Mouse (Mus musculus) midbrain, embryonic 12.5 days (tissue): Measurements from ENCODE around the gene Fadd. TPM values are rescaled to one million over a fixed set of nuclear protein-coding genes. Genes with fewer than 3 reads are reported as not detected.

Source experiments
- ATAC-seq: fragments of 200-750 bp; cut with Nextera tagmentation; 2 replicates; pipeline ENCODE4 v1.8.0; 2017; ENCODE audit warnings: low read depth, moderate TSS enrichment, moderate library complexity; ENCODE audit not compliant: low FRiP score
- H3K27ac ChIP-seq: fragments of 300-500 bp; sonication (generic); replicated peaks from 2 replicates; pipeline ENCODE4 v1.5.1; 2016; ENCODE audit warnings: mild to moderate bottlenecking
- H3K27me3 ChIP-seq: fragments of 300-500 bp; sonication (generic); 2 replicates; pipeline ENCODE4 v1.6.1; 2016; ENCODE audit warnings: mild to moderate bottlenecking
- H3K36me3 ChIP-seq: fragments of 300-500 bp; sonication (generic); 2 replicates; pipeline ENCODE4 v1.6.1; 2016
- H3K4me1 ChIP-seq: fragments of 300-500 bp; sonication (generic); 2 replicates; pipeline ENCODE4 v1.6.1; 2016
- H3K4me2 ChIP-seq: fragments of 300-500 bp; sonication (generic); replicated peaks from 2 replicates; pipeline ENCODE4 v1.6.1; 2016; ENCODE audit warnings: mild to moderate bottlenecking, moderate library complexity
- H3K4me3 ChIP-seq: fragments of 300-500 bp; sonication (generic); 2 replicates; pipeline ENCODE4 v1.5.1; 2016; ENCODE audit warnings: mild to moderate bottlenecking
- H3K9ac ChIP-seq: fragments of 300-500 bp; sonication (generic); replicated peaks from 2 replicates; pipeline ENCODE4 v1.6.1; 2016; ENCODE audit warnings: mild to moderate bottlenecking, moderate library complexity
- H3K9me3 ChIP-seq: fragments of 300-500 bp; sonication (generic); 2 replicates; pipeline ENCODE4 v1.6.1; 2016; ENCODE audit warnings: mild to moderate bottlenecking
- WGBS: fragments of 180-500 bp; shearing (Covaris S2); methylation state at CpG from one replicate; pipeline ENCODE4 v1.1.7; 2016; 5-methylcytosine and 5-hydroxymethylcytosine counted together
- polyA plus RNA-seq: library from polyadenylated mRNA; unstranded; fragments of >200 nt; fragmentation: Nextera tagmentation; extraction: Ambion mirVana; gene quantifications from 2 replicates; pipeline ENCODE4 v1.2.1, GENCODE M21; 2016

The Fadd gene
- polyA plus RNA-seq, 1 experiment from 2014 or later, result 7.9 TPM

- H3K36me3 ChIP-seq, result peaks cover 14% of the 10 kb centered on the region; the same call in 1 of the 2 replicates
- no peak overlapping the region for H3K27ac ChIP-seq
- no peaks in the 10 kb centered on the region for H3K27me3 ChIP-seq
- no peak overlapping the region for H3K4me3 ChIP-seq
- H3K9ac ChIP-seq, result no peak overlapping the region
- no peak overlapping the region for H3K4me2 ChIP-seq
- WGBS, result 87% methylated on average over 7 of the region's 7 CpGs
- no peaks in the 10 kb centered on the region for H3K4me1 ChIP-seq
- no peak for ATAC-seq
- H3K9me3 ChIP-seq, result no peaks in the 10 kb centered on the region
Observed at GRCm38 (mm10) chr7:144609568-144609967, 27.3 kb upstream of the Fadd start.

GRCm38 (mm10) chr7:144607862-144608261, 25.6 kb upstream of the Fadd start:
- no peak overlapping the region for H3K4me3 ChIP-seq
- H3K9ac ChIP-seq, result no peak overlapping the region
- WGBS, result 90% methylated on average over 15 of the region's 15 CpGs
- H3K9me3 ChIP-seq, result no peaks in the 10 kb centered on the region
- no peak overlapping the region for H3K4me2 ChIP-seq
- H3K27me3 ChIP-seq, result no peaks in the 10 kb centered on the region
- no peak for ATAC-seq
- H3K27ac ChIP-seq, result no peak overlapping the region
- peaks cover 20% of the 10 kb centered on the region; the same call in 1 of the 2 replicates for H3K36me3 ChIP-seq
- H3K4me1 ChIP-seq, result no peaks in the 10 kb centered on the region

GRCm38 (mm10) chr7:144604735-144605134, 22.5 kb upstream of the Fadd start:
- 87% methylated on average over 4 of the region's 4 CpGs for WGBS
- Histone ChIP-seq H3K4me3 (no peak overlapping the region), H3K9ac (no peak overlapping the region), H3K36me3 (peaks cover 26% of the 10 kb centered on the region; the same call in 1 of the 2 replicates), H3K4me2 (no peak overlapping the region), H3K27me3 (no peaks in the 10 kb centered on the region), H3K9me3 (no peaks in the 10 kb centered on the region), H3K4me1 (peaks cover 9% of the 10 kb centered on the region), H3K27ac (no peak overlapping the region)
- no peak for ATAC-seq

GRCm38 (mm10) chr7:144604291-144604690, 22.0 kb upstream of the Fadd start:
- WGBS, result 95% methylated on average over 2 of the region's 2 CpGs
- no peaks in the 10 kb centered on the region for H3K27me3 ChIP-seq
- no peak overlapping the region for H3K4me2 ChIP-seq
- peaks cover 9% of the 10 kb centered on the region for H3K4me1 ChIP-seq
- no peak overlapping the region for H3K27ac ChIP-seq
- H3K9ac ChIP-seq, result no peak overlapping the region
- H3K9me3 ChIP-seq, result no peaks in the 10 kb centered on the region
- no peak overlapping the region for H3K4me3 ChIP-seq
- ATAC-seq, result no peak
- H3K36me3 ChIP-seq, result peaks cover 26% of the 10 kb centered on the region; the same call in 1 of the 2 replicates

GRCm38 (mm10) chr7:144600333-144600900, 18.2 kb upstream of the Fadd start:
- no peaks in the 10 kb centered on the region for H3K27me3 ChIP-seq
- H3K9me3 ChIP-seq, result no peaks in the 10 kb centered on the region
- no peak overlapping the region for H3K4me3 ChIP-seq
- ATAC-seq, result no peak
- WGBS, result 30% methylated on average over 6 of the region's 6 CpGs
- 0 out of 2 replicates have a peak, but pooled peaks cover 16% of the 10 kb centered on the region for H3K36me3 ChIP-seq
- H3K4me1 ChIP-seq, result peaks cover 9% of the 10 kb centered on the region
- H3K9ac ChIP-seq, result no peak overlapping the region
- H3K27ac ChIP-seq, result no peak overlapping the region
- no peak overlapping the region for H3K4me2 ChIP-seq

- H3K9me3 ChIP-seq, result no peaks in the 10 kb centered on the region
- peaks cover 2% of the 10 kb centered on the region for H3K27me3 ChIP-seq
- H3K36me3 ChIP-seq, result peaks cover 10% of the 10 kb centered on the region; the same call in 1 of the 2 replicates
- no peak overlapping the region for H3K9ac ChIP-seq
- no peak for ATAC-seq
- no peak overlapping the region for H3K4me3 ChIP-seq
- WGBS, result 91% methylated on average over 3 of the region's 3 CpGs
- 0 out of 2 replicates have a peak overlapping the region, but pooled peaks have one; percentile 17 for H3K27ac ChIP-seq
- 0 out of 2 replicates have a peak, but pooled peaks cover 2% of the 10 kb centered on the region for H3K4me1 ChIP-seq
- H3K4me2 ChIP-seq, result no peak overlapping the region
Observed at GRCm38 (mm10) chr7:144589508-144589907, 7.2 kb upstream of the Fadd start.

- Histone ChIP-seq H3K36me3 (peaks cover 5% of the 10 kb centered on the region; the same call in 1 of the 2 replicates), H3K27me3 (peaks cover 4% of the 10 kb centered on the region), H3K4me3 (no peak overlapping the region), H3K4me1 (peaks cover 14% of the 10 kb centered on the region), H3K9me3 (no peaks in the 10 kb centered on the region), H3K9ac (no peak overlapping the region), H3K27ac (no peak overlapping the region), H3K4me2 (no peak overlapping the region)
- WGBS, result 49% methylated on average over 2 of the region's 2 CpGs
- ATAC-seq, result no peak
Observed at GRCm38 (mm10) chr7:144587291-144587690, 5.0 kb upstream of the Fadd start.

GRCm38 (mm10) chr7:144585648-144586047, 3.4 kb upstream of the Fadd start:
- Histone ChIP-seq H3K4me1 (peaks cover 23% of the 10 kb centered on the region), H3K4me2 (no peak overlapping the region), H3K27me3 (peaks cover 4% of the 10 kb centered on the region), H3K27ac (no peak overlapping the region), H3K36me3 (peaks cover under 1% of the 10 kb centered on the region; the same call in 1 of the 2 replicates), H3K4me3 (no peak overlapping the region), H3K9me3 (no peaks in the 10 kb centered on the region), H3K9ac (no peak overlapping the region)
- WGBS, result 14% methylated on average over 6 of the region's 6 CpGs
- ATAC-seq, result no peak

- Histone ChIP-seq H3K27ac (no peak overlapping the region), H3K36me3 (peaks cover 21% of the 10 kb centered on the region), H3K4me1 (peaks cover 24% of the 10 kb centered on the region), H3K27me3 (peaks cover 4% of the 10 kb centered on the region), H3K4me2 (0 out of 2 replicates have a peak overlapping the region, but pooled peaks have one; percentile 85), H3K4me3 (no peak overlapping the region), H3K9ac (no peak overlapping the region), H3K9me3 (no peaks in the 10 kb centered on the region)
- no peak for ATAC-seq
- WGBS, result 5% methylated on average over 4 of the region's 4 CpGs
Observed at GRCm38 (mm10) chr7:144583619-144584018, 1.4 kb upstream of the Fadd start.

GRCm38 (mm10) chr7:144581559-144582283, 542 bp downstream of the Fadd start:
- peak overlapping the region; percentile 85 for H3K4me2 ChIP-seq
- H3K9me3 ChIP-seq, result no peaks in the 10 kb centered on the region
- H3K4me1 ChIP-seq, result peaks cover 22% of the 10 kb centered on the region
- peaks cover 4% of the 10 kb centered on the region for H3K27me3 ChIP-seq
- H3K4me3 ChIP-seq, result peak overlapping the region; percentile 81
- WGBS, result 2% methylated on average over 41 of the region's 43 CpGs
- peak; percentile 85 for ATAC-seq
- H3K27ac ChIP-seq, result peak overlapping the region; percentile 85
- peak overlapping the region; percentile 84 for H3K9ac ChIP-seq
- H3K36me3 ChIP-seq, result peaks cover 26% of the 10 kb centered on the region

- H3K9ac ChIP-seq, result no peak overlapping the region
- peaks cover 26% of the 10 kb centered on the region for H3K36me3 ChIP-seq
- H3K4me2 ChIP-seq, result no peak overlapping the region
- H3K27ac ChIP-seq, result no peak overlapping the region
- no peaks in the 10 kb centered on the region for H3K9me3 ChIP-seq
- H3K4me3 ChIP-seq, result no peak overlapping the region
- 89% methylated on average over 5 of the region's 5 CpGs for WGBS
- H3K4me1 ChIP-seq, result peaks cover 15% of the 10 kb centered on the region
- no peaks in the 10 kb centered on the region for H3K27me3 ChIP-seq
- ATAC-seq, result no peak
Observed at GRCm38 (mm10) chr7:144577876-144578275, 4.4 kb downstream of the Fadd start.

- Histone ChIP-seq H3K36me3 (no peaks in the 10 kb centered on the region), H3K27ac (no peak overlapping the region), H3K4me1 (no peaks in the 10 kb centered on the region), H3K4me3 (no peak overlapping the region), H3K9me3 (no peaks in the 10 kb centered on the region), H3K27me3 (0 out of 2 replicates have a peak, but pooled peaks cover 3% of the 10 kb centered on the region), H3K4me2 (no peak overlapping the region), H3K9ac (no peak overlapping the region)
- 94% methylated on average over 5 of the region's 5 CpGs for WGBS
- no peak for ATAC-seq
Observed at GRCm38 (mm10) chr7:144572234-144572633, 10.0 kb downstream of the Fadd start.
